In genomic region chr9:56041372-56042180, GRCm38 (mm10) we compare ENCODE assay signal across 8 mouse cellular contexts. TPM values are rescaled to one million over a fixed set of nuclear protein-coding genes. Genes with fewer than 3 reads are reported as not detected.
DNase-seq lines count a peak whose midpoint lies in the region; ATAC-seq and TF ChIP-seq lines count a peak whose summit lies in the region.

Rcn2 (plus strand) TSS chr9:56041845.

- H3K9ac ChIP-seq in embryonic facial prominence, embryonic 14.5 days (ENCODE audit: low read depth, low read length) = peak within 1 kb of the TSS; percentile 97
- peak within 1 kb of the TSS; percentile 93 for H3K9ac ChIP-seq in heart, adult 2 months (ENCODE audit: low read depth, low read length)
- peak within 1 kb of the TSS; percentile 96 for H3K9ac ChIP-seq in limb, embryonic 13.5 days
- H3K9ac ChIP-seq in midbrain, embryonic 16.5 days (ENCODE audit: low read depth, low read length) = peak within 1 kb of the TSS; percentile 91

- H3K79me2 ChIP-seq in heart, adult 2 months (replicated peaks; ENCODE audit: control insufficient read depth, insufficient read depth, low read length) = 0 out of 2 replicates have a peak, but pooled peaks cover 1% of the 10 kb centered on the region

- H3K27me3 ChIP-seq in embryonic facial prominence, embryonic 14.5 days (replicated peaks; ENCODE audit: control insufficient read depth, insufficient read depth, low read length) = no peaks in the 10 kb centered on the region
- no peaks in the 10 kb centered on the region for H3K27me3 ChIP-seq in heart, adult 2 months (ENCODE audit: control insufficient read depth, insufficient read depth, low read length)
- H3K27me3 ChIP-seq in limb, embryonic 13.5 days = no peaks in the 10 kb centered on the region
- no peaks in the 10 kb centered on the region for H3K27me3 ChIP-seq in midbrain, embryonic 16.5 days (ENCODE audit: control insufficient read depth, insufficient read depth, low read depth, low read length)

- peak within 1 kb of the TSS; percentile 88 for H3K4me3 ChIP-seq in embryonic facial prominence, embryonic 14.5 days (ENCODE audit: low read depth, low read length)
- peak within 1 kb of the TSS; percentile 88 for H3K4me3 ChIP-seq in heart, adult 2 months
- H3K4me3 ChIP-seq in limb, embryonic 13.5 days = peak within 1 kb of the TSS; percentile 78
- peak within 1 kb of the TSS; percentile 72 for H3K4me3 ChIP-seq in midbrain, embryonic 16.5 days (ENCODE audit: low read depth, low read length)

- peaks cover 11% of the 10 kb centered on the region for H3K4me1 ChIP-seq in embryonic facial prominence, embryonic 14.5 days (ENCODE audit: control insufficient read depth, insufficient read depth, low read length)
- H3K4me1 ChIP-seq in heart, adult 2 months (ENCODE audit: control insufficient read depth, insufficient read depth, low read length) = peaks cover 2% of the 10 kb centered on the region
- peaks cover 16% of the 10 kb centered on the region for H3K4me1 ChIP-seq in limb, embryonic 13.5 days
- H3K4me1 ChIP-seq in midbrain, embryonic 16.5 days (ENCODE audit: control insufficient read depth, insufficient read depth, low read length) = peaks cover 14% of the 10 kb centered on the region

- WGBS in embryonic facial prominence, embryonic 14.5 days = 0% methylated on average over 25 of the region's 49 CpGs
- WGBS in heart, adult 2 months = under 1% methylated on average over 48 of the region's 49 CpGs
- WGBS in limb, embryonic 13.5 days = under 1% methylated on average over 48 of the region's 49 CpGs
- under 1% methylated on average over 46 of the region's 49 CpGs for WGBS in midbrain, embryonic 16.5 days

- peaks cover 28% of the 10 kb centered on the region for H3K36me3 ChIP-seq in embryonic facial prominence, embryonic 14.5 days (ENCODE audit: control insufficient read depth, insufficient read depth, low read length)
- H3K36me3 ChIP-seq in heart, adult 2 months (ENCODE audit: control insufficient read depth, insufficient read depth, low read length) = peaks cover 10% of the 10 kb centered on the region
- H3K36me3 ChIP-seq in limb, embryonic 13.5 days = peaks cover 22% of the 10 kb centered on the region
- peaks cover 19% of the 10 kb centered on the region for H3K36me3 ChIP-seq in midbrain, embryonic 16.5 days (ENCODE audit: control insufficient read depth, insufficient read depth, low read length)

- H3K9me3 ChIP-seq in embryonic facial prominence, embryonic 14.5 days (ENCODE audit: control insufficient read depth, low read length) = no peaks in the 10 kb centered on the region
- H3K9me3 ChIP-seq in limb, embryonic 13.5 days = no peaks in the 10 kb centered on the region
- H3K9me3 ChIP-seq in midbrain, embryonic 16.5 days (replicated peaks; ENCODE audit: control insufficient read depth, low read length, poor library complexity, severe bottlenecking) = no peaks in the 10 kb centered on the region

- peak within 1 kb of the TSS; percentile 64 for H3K4me2 ChIP-seq in embryonic facial prominence, embryonic 14.5 days (ENCODE audit: low read depth, low read length)
- H3K4me2 ChIP-seq in limb, embryonic 13.5 days (replicated peaks) = peak within 1 kb of the TSS; percentile 71
- H3K4me2 ChIP-seq in midbrain, embryonic 16.5 days (ENCODE audit: low read length) = peak within 1 kb of the TSS; percentile 69

- TF ChIP-seq EP300 in heart, adult 2 months (IDR thresholded peaks at IDR 0.05; ENCODE audit: insufficient read depth, low read depth, low read length) = no peak

- peak; percentile 40 for TF ChIP-seq CTCF in heart, adult 2 months (IDR thresholded peaks at IDR 0.05)

- peak; percentile 92 for DNase-seq in 3T3-L1 (ENCODE audit: low read depth, low spot score)
- DNase-seq in adrenal gland, postnatal 4 days (ENCODE audit: low spot score in 2 of 2) = peak; percentile 91 to 92
- DNase-seq in embryonic facial prominence, embryonic 14.5 days (ENCODE audit: low spot score) = peak; percentile 98
- DNase-seq in heart, adult 2 months = peak; percentile 96 to 97
- DNase-seq in kidney, adult 8-10 months = peak; percentile 92 to 95
- peak; percentile 93 to 95 for DNase-seq in spleen, postnatal 10 days (ENCODE audit: low spot score in 2 of 2)

- intact Hi-C loops in heart, adult 2 months (cut with DNase I) = no loop called here

- peak within 1 kb of the TSS; percentile 98 for H3K27ac ChIP-seq in embryonic facial prominence, embryonic 14.5 days (replicated peaks; ENCODE audit: low read depth, low read length)
- H3K27ac ChIP-seq in heart, adult 2 months = peak within 1 kb of the TSS; percentile 87
- peak within 1 kb of the TSS; percentile 98 for H3K27ac ChIP-seq in limb, embryonic 13.5 days
- peak within 1 kb of the TSS; percentile 96 for H3K27ac ChIP-seq in midbrain, embryonic 16.5 days (ENCODE audit: low read length)

- peak; percentile 72 for TF ChIP-seq POLR2A in heart, adult 2 months (IDR thresholded peaks at IDR 0.05; ENCODE audit: insufficient read depth, low read depth, low read length)

- peak; percentile 100 for ATAC-seq in embryonic facial prominence, embryonic 14.5 days (ENCODE audit: low read depth)
- peak; percentile 100 for ATAC-seq in limb, embryonic 13.5 days (ENCODE audit: low FRiP score, low read depth)
- peak; percentile 100 for ATAC-seq in midbrain, embryonic 16.5 days

RNA-seq across cellular contexts. Expression of gene Rcn2, which starts in this region (rescaled TPM):
- 10 to 100 TPM; 73.0 to 73.2 TPM for total RNA-seq in adrenal gland, postnatal 4 days (2021)
- 250 and 274 TPM in 2 replicates for polyA plus RNA-seq in embryonic facial prominence, embryonic 14.5 days (2014; fragmentation: Nextera tagmentation; extraction: Ambion mirVana)
- 10 to 100 TPM; 31.0 to 31.9 TPM for total RNA-seq in heart, adult 2 months (2021)
- polyA plus RNA-seq in heart, adult 2 months (2012; rRNA removed) = 17.1 and 32.4 TPM in 2 replicates
- polyA plus RNA-seq in limb, embryonic 13.5 days (2015; fragmentation: Nextera tagmentation; extraction: Ambion mirVana) = 320 and 334 TPM in 2 replicates
- polyA plus RNA-seq in midbrain, embryonic 16.5 days (2015; fragmentation: Nextera tagmentation; extraction: Ambion mirVana) = 292 and 305 TPM in 2 replicates

Comparison
In these comparisons a context has a peak if more than half of its experiments do, and no peak if none do; other contexts are left out.
1. Peak in every context shown above with its lines: DNase-seq, ATAC-seq, H3K4me3 ChIP-seq and H3K27ac ChIP-seq.